Mouse (Mus musculus) forebrain, embryonic 14.5 days (tissue): ENCODE data around the gene Olfr576. TPM values are rescaled to one million over a fixed set of nuclear protein-coding genes. Genes with fewer than 3 reads are reported as not detected.

ENCODE experiments used
- ATAC-seq: fragments of 200-750 bp; cut with Nextera tagmentation; 2 replicates; pipeline ENCODE4 v1.8.0; 2017; ENCODE audit warnings: mild to moderate bottlenecking, moderate library complexity
- DNase-seq: peaks from one replicate; pipeline ENCODE4 v3.0.0-alpha.2; 2015; ENCODE audit warnings: low spot score
- H3K27ac ChIP-seq: fragments of 300-500 bp; sonication (generic); 2 replicates; pipeline ENCODE4 v1.5.1; 2014; ENCODE audit warnings: low read depth, mild to moderate bottlenecking, control low read depth, low read length, moderate library complexity
- H3K27me3 ChIP-seq: fragments of 300-500 bp; sonication (generic); replicated peaks from 2 replicates; pipeline ENCODE4 v1.6.1; 2014; ENCODE audit warnings: low read length, control low read depth, mixed read lengths; ENCODE audit not compliant: control insufficient read depth, insufficient read depth
- H3K36me3 ChIP-seq: fragments of 300-500 bp; sonication (generic); 2 replicates; pipeline ENCODE4 v1.6.1; 2014; ENCODE audit warnings: low read length, control low read depth; ENCODE audit not compliant: control insufficient read depth, insufficient read depth
- H3K4me1 ChIP-seq: fragments of 300-500 bp; sonication (generic); 2 replicates; pipeline ENCODE4 v1.6.1; 2014; ENCODE audit warnings: antibody characterized with exemption, low read length, control low read depth; ENCODE audit not compliant: control insufficient read depth, insufficient read depth
- H3K4me2 ChIP-seq: fragments of 300-500 bp; sonication (generic); 2 replicates; pipeline ENCODE4 v1.6.1; 2014; ENCODE audit warnings: mild to moderate bottlenecking, control low read depth, low read length
- H3K4me3 ChIP-seq: fragments of 300-500 bp; sonication (generic); 2 replicates; pipeline ENCODE4 v1.5.1; 2014; ENCODE audit warnings: low read depth, low read length, control low read depth
- H3K9ac ChIP-seq: fragments of 300-500 bp; sonication (generic); 2 replicates; pipeline ENCODE4 v1.6.1; 2014; ENCODE audit warnings: mild to moderate bottlenecking, low read length, control low read depth, moderate library complexity
- H3K9me3 ChIP-seq: fragments of 300-500 bp; sonication (generic); replicated peaks from 2 replicates; pipeline ENCODE4 v1.6.1; 2016; ENCODE audit warnings: low read length, control low read depth, mixed read lengths; ENCODE audit not compliant: control insufficient read depth
- WGBS: fragments of 180-500 bp; shearing (Covaris S2); extraction: QIAGEN DNeasy Blood & Tissue Kit; methylation state at CpG from one replicate; pipeline ENCODE4 v1.1.7; 2014; 5-methylcytosine and 5-hydroxymethylcytosine counted together
- polyA plus RNA-seq: library from polyadenylated mRNA; unstranded; fragments of >200 nt; fragmentation: Nextera tagmentation; extraction: Ambion mirVana; gene quantifications from 2 replicates; pipeline ENCODE4 v1.2.1, GENCODE M21; 2014

Gene Olfr576
- not detected in 2 replicates for polyA plus RNA-seq

GRCm38 (mm10) chr7:102962360-102962759, at the start of gene Olfr576:
Gene Olfr576 (plus strand): TSS chr7:102962660.
- H3K27me3 ChIP-seq, result no peaks in the 10 kb centered on the region
- no peak for ATAC-seq
- H3K4me1 ChIP-seq, result no peaks in the 10 kb centered on the region
- H3K4me2 ChIP-seq, result no peak within 1 kb of the TSS
- no peaks in the 10 kb centered on the region for H3K9me3 ChIP-seq
- 66% methylated on average over 2 of the region's 2 CpGs for WGBS
- H3K4me3 ChIP-seq, result no peak within 1 kb of the TSS
- no peak within 1 kb of the TSS for H3K9ac ChIP-seq
- H3K27ac ChIP-seq, result no peak within 1 kb of the TSS
- H3K36me3 ChIP-seq, result no peaks in the 10 kb centered on the region
- DNase-seq, result no peak

GRCm38 (mm10) chr7:102915261-102915660, 47.2 kb upstream of the Olfr576 start:
- 56% methylated on average over 1 of the region's 1 CpGs for WGBS
- Histone ChIP-seq H3K4me3 (no peak overlapping the region), H3K27ac (no peak overlapping the region), H3K4me1 (no peaks in the 10 kb centered on the region), H3K36me3 (no peaks in the 10 kb centered on the region), H3K4me2 (no peak overlapping the region), H3K27me3 (no peaks in the 10 kb centered on the region), H3K9ac (no peak overlapping the region), H3K9me3 (no peaks in the 10 kb centered on the region)
- no peak for DNase-seq
- no peak for ATAC-seq

- Histone ChIP-seq H3K4me2 (no peak overlapping the region), H3K27ac (no peak overlapping the region), H3K9me3 (no peaks in the 10 kb centered on the region), H3K27me3 (no peaks in the 10 kb centered on the region), H3K9ac (no peak overlapping the region), H3K4me3 (no peak overlapping the region), H3K4me1 (no peaks in the 10 kb centered on the region), H3K36me3 (no peaks in the 10 kb centered on the region)
- DNase-seq (peak; percentile 0), ATAC-seq (no peak)
- 80% methylated on average over 5 of the region's 5 CpGs for WGBS
Observed at GRCm38 (mm10) chr7:102916405-102916804, 46.1 kb upstream of the Olfr576 start.

- Histone ChIP-seq H3K27ac (no peak within 1 kb of the TSS), H3K27me3 (no peaks in the 10 kb centered on the region), H3K4me2 (no peak within 1 kb of the TSS), H3K9me3 (no peaks in the 10 kb centered on the region), H3K9ac (no peak within 1 kb of the TSS), H3K4me1 (no peaks in the 10 kb centered on the region), H3K36me3 (no peaks in the 10 kb centered on the region), H3K4me3 (no peak within 1 kb of the TSS)
- ATAC-seq (no peak), DNase-seq (no peak)
- WGBS, result 62% methylated on average over 4 of the region's 4 CpGs
Observed at GRCm38 (mm10) chr7:102917032-102917875, 45.2 kb upstream of the Olfr576 start, which contains the start of gene Olfr571. Gene Olfr571 (minus strand): TSS chr7:102917536.

- WGBS, result 20% methylated on average over 1 of the region's 1 CpGs
- ATAC-seq (peak; percentile 60; the same call in 1 of the 2 replicates), DNase-seq (peak; percentile 81)
Observed at GRCm38 (mm10) chr7:102919632-102920031, 42.8 kb upstream of the Olfr576 start.

GRCm38 (mm10) chr7:102924109-102924508, 38.4 kb upstream of the Olfr576 start, which contains the start of gene Olfr572:
Gene Olfr572 (plus strand): TSS chr7:102924409.
- ATAC-seq (no peak), DNase-seq (no peak)
- Histone ChIP-seq H3K4me1 (no peaks in the 10 kb centered on the region), H3K4me2 (no peak within 1 kb of the TSS), H3K27me3 (no peaks in the 10 kb centered on the region), H3K27ac (no peak within 1 kb of the TSS), H3K9ac (no peak within 1 kb of the TSS), H3K4me3 (no peak within 1 kb of the TSS), H3K9me3 (no peaks in the 10 kb centered on the region), H3K36me3 (no peaks in the 10 kb centered on the region)
- 67% methylated on average over 1 of the region's 1 CpGs for WGBS

More at GRCm38 (mm10) chr7:102919632-102920031, 42.8 kb upstream of the Olfr576 start:
- Histone ChIP-seq H3K4me1 (no peaks in the 10 kb centered on the region), H3K27ac (no peak overlapping the region), H3K4me3 (no peak overlapping the region), H3K36me3 (no peaks in the 10 kb centered on the region), H3K9me3 (no peaks in the 10 kb centered on the region), H3K9ac (no peak overlapping the region), H3K27me3 (no peaks in the 10 kb centered on the region), H3K4me2 (no peak overlapping the region)

GRCm38 (mm10) chr7:102927105-102927504, 35.4 kb upstream of the Olfr576 start:
- Histone ChIP-seq H3K9ac (no peak overlapping the region), H3K36me3 (no peaks in the 10 kb centered on the region), H3K9me3 (no peaks in the 10 kb centered on the region), H3K27ac (no peak overlapping the region), H3K4me1 (no peaks in the 10 kb centered on the region), H3K4me2 (no peak overlapping the region), H3K27me3 (no peaks in the 10 kb centered on the region), H3K4me3 (no peak overlapping the region)
- no peak for DNase-seq
- 72% methylated on average over 3 of the region's 3 CpGs for WGBS
- ATAC-seq, result no peak

GRCm38 (mm10) chr7:102942475-102942874, 20.0 kb upstream of the Olfr576 start, which contains the start of gene Olfr573-ps1:
Gene Olfr573-ps1 (minus strand): TSS chr7:102942575.
- H3K4me3 ChIP-seq, result no peak within 1 kb of the TSS
- no peak for ATAC-seq
- WGBS, result 87% methylated on average over 2 of the region's 2 CpGs

GRCm38 (mm10) chr7:102943417-102943816, 19.0 kb upstream of the Olfr576 start:
- H3K4me2 ChIP-seq, result no peak overlapping the region
- H3K9me3 ChIP-seq, result no peaks in the 10 kb centered on the region
- no peaks in the 10 kb centered on the region for H3K36me3 ChIP-seq
- DNase-seq (no peak), ATAC-seq (no peak)
- no peak overlapping the region for H3K4me3 ChIP-seq
- no peak overlapping the region for H3K27ac ChIP-seq
- H3K9ac ChIP-seq, result no peak overlapping the region
- H3K4me1 ChIP-seq, result no peaks in the 10 kb centered on the region
- no peaks in the 10 kb centered on the region for H3K27me3 ChIP-seq
- 79% methylated on average over 1 of the region's 1 CpGs for WGBS

More at GRCm38 (mm10) chr7:102942475-102942874, 20.0 kb upstream of the Olfr576 start, which contains the start of gene Olfr573-ps1:
- Histone ChIP-seq H3K4me1 (no peaks in the 10 kb centered on the region), H3K27me3 (no peaks in the 10 kb centered on the region), H3K27ac (no peak within 1 kb of the TSS), H3K36me3 (no peaks in the 10 kb centered on the region), H3K9me3 (no peaks in the 10 kb centered on the region), H3K4me2 (no peak within 1 kb of the TSS), H3K9ac (no peak within 1 kb of the TSS)
- DNase-seq, result no peak
